Mouse (Mus musculus) brain, embryonic 14.5 days (tissue): ENCODE results near the gene Naip2. TPM values are rescaled to one million over a fixed set of nuclear protein-coding genes. Genes with fewer than 3 reads are reported as not detected.

Experiments used
- DNase-seq: peaks from one replicate; pipeline ENCODE4 v3.0.0-alpha.2; 2011; ENCODE audit warnings: low read depth
- CTCF ChIP-seq: fragments of 200-500 bp; IDR thresholded peaks from 2 replicates; pipeline ENCODE4 v1.5.1; 2012; ENCODE audit warnings: inconsistent platforms, mild to moderate bottlenecking, moderate library complexity, borderline replicate concordance; ENCODE audit not compliant: insufficient read depth, insufficient read length; ENCODE audit errors: extremely low read depth
- POLR2A ChIP-seq: fragments of 200-500 bp; IDR thresholded peaks from 2 replicates; pipeline ENCODE4 v1.6.1; 2012; ENCODE audit warnings: mild to moderate bottlenecking, inconsistent platforms, borderline replicate concordance; ENCODE audit not compliant: poor library complexity, insufficient read depth, insufficient read length, severe bottlenecking; ENCODE audit errors: extremely low read depth
- polyA plus RNA-seq: library from polyadenylated mRNA; depleted of rRNA; stranded (reverse); fragments of >200 nt; gene quantifications from 2 replicates; pipeline ENCODE4 v1.2.3, GENCODE M21; 2012

The Naip2 gene
- polyA plus RNA-seq, 1 experiment = 0.19 TPM

DNA sequence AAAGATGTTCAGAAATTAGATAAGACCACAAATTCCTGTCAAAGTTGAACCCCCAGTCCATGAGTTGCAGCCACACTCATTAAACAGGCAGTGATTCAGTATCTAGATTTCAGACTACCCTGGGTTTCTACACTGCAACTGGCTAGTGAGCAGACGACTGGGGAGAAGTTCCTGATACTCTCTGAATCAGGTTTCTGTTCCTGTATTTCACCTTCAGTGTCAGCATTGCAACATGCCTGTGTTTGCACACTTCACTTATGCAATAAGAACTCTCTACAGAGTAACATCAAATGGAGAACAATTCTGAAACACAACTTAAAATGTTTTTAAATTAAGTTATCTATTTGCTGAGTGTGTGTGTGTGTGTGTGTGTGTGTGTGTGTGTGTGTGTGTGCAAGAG lies 49.2 kb downstream of the Naip2 start:
- TF ChIP-seq POLR2A (no peak), CTCF (no peak)

GRCm38 (mm10) chr13:100141646-100142314 lies 60.1 kb downstream of the Naip2 start:
- no peak for TF ChIP-seq POLR2A
- TF ChIP-seq CTCF = no peak
- DNase-seq = no peak

More for the DNA sequence above, 49.2 kb downstream of the Naip2 start:
- no peak for DNase-seq

- TF ChIP-seq CTCF (no peak), POLR2A (no peak)
- DNase-seq = no peak
Measured at GRCm38 (mm10) chr13:100125258-100125643, 76.6 kb downstream of the Naip2 start.

DNA sequence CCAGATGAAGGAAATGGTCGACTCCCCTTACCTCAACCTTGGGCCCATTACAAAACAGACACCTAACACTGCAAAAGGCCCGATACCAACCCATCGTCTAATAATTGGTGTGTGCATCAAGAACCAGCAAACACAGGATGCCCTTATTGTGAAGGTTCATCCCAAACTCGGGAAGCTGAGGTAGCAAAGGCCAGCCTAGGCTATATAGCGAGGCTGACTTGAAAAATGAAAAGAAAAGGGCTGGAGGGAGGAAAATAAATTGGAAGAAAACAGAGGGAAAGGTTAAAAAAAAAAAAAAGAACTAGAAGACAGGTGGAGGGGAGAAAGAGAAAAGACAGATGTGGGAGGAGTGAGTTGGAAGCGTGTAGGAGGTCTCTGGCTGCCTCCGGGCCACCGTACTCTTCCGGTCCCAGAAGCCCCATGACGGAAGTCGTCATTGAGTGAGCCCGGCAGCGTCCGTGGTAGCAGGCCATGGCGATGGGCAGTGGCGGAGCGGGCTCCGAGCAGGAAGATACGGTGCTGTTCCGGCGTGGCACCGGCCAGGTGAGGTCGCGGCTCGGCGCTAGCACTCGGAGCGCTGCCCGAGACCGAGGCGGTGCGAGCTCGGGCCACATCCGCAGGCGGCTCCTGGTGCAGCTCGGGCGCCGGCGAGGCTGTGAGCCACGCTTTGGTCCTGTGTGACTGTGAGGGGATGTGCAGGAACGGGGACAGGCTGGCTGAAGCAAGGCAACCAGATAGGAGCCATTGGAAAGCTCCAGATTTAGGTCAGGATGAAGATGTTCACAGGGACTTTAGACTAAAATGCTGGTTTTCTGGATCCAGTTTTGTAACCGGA lies 77.3 kb downstream of the Naip2 start, which contains the start of gene Smn1:
Gene Smn1, plus strand, starts transcription at position 430 of the 835 bp plus-strand sequence.
- DNase-seq = peak; percentile 98
- TF ChIP-seq POLR2A (peak; percentile 60; the same call in 1 of the 2 replicates), CTCF (no peak)

DNA sequence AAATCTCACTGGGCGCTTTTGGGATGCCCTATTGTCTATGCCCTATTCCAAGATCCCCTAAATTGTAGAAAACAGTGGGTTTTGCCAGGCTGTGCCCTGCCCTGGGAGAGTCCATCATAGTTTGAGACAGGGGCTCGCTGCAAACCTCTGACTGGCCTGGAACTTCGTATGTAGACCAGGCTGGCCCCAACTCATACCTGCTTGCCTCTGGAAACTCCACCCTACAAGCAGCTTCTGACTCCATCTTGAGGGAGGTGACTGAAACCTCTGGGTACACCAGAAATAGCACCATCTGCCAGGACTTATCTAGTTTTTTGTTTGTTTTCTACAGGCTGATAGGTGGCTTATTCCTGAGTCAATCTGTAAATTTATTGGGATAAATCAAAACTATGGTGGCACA lies 77.9 kb downstream of the Naip2 start:
- TF ChIP-seq CTCF (no peak), POLR2A (no peak)
- no peak for DNase-seq

DNA sequence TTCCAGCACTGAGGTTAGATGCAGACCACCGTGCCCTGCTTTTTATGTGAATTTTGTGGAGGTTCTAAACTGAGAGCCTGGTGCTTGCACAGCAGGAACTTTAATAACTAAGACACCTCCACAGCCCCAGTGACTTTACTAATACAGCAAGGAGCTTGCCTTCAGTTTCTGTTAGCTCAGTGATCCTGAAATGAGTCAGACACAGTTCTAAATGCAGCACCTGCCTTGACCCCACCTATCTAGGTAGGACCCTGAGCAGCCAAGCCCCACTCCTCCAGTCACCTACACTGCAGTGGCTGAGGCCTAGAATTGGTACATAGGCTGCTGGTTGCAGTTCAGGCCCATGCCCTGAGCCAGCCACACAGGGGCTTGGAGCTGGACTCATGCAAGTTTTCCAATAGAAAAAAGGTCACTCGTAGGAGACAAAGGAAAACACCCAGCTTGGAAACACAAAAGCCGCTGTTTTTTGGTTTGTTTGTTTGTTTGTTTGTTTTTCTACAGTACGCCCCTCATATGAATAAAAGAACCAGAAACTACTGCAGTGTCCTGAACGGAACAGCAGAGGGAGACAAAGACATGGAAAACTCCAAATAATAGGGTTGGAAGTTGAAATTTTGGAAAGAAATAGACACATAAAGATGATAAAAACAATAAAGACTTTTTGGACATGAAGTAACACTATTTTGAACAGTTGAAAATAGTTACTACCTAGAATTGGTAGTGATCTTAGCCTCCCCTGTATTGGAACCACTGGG lies 89.5 kb downstream of the Naip2 start:
- DNase-seq = peak; percentile 25
- TF ChIP-seq CTCF (no peak), POLR2A (no peak)

DNA sequence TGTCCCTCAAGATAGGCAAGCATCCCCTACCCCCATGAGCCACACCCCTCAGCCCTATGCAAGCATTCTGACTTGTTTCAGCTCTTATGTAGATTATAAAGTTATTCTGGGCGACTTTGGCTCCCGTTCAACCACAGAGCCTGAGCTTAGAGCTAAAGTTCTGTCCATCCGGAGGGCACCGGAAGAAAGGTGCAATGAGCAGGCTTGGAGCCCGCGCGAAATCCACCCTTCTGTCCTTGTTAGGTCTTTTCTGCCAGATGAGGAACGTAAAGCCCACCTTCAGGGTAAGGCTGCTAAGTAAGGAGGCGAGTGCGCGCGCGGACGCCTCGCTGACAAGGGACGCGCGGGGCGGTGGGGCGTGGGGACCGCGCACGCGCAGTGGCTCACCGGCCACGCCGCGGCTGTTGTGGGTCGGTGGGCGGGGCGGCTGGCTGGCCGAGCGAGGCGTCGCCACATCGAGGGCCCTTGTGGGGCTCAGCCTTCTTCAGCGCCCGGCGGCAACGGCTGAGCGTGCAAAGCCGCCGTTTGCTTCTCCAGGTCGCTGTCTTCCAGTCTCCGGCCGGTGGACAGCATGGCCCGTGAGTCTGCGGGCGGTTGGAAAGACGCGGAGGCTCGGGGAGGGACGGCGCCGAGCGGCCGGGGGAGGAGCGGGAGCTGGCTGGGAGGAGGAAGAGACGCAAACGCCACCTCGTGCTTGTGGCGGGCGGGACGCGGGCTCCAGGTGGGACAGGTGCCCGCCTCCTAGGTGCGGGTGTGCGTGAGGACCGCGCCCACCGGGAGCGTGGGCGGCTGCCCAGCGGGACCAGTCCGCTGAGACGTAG lies 94.0 kb downstream of the Naip2 start, which contains the start of gene Serf1:
Gene Serf1, plus strand, starts transcription at position 361 of the 821 bp plus-strand sequence.
- peak; percentile 91 for DNase-seq
- TF ChIP-seq CTCF (0 out of 2 replicates have a peak, but pooled peaks have one; percentile 1), POLR2A (peak; percentile 76)

DNA sequence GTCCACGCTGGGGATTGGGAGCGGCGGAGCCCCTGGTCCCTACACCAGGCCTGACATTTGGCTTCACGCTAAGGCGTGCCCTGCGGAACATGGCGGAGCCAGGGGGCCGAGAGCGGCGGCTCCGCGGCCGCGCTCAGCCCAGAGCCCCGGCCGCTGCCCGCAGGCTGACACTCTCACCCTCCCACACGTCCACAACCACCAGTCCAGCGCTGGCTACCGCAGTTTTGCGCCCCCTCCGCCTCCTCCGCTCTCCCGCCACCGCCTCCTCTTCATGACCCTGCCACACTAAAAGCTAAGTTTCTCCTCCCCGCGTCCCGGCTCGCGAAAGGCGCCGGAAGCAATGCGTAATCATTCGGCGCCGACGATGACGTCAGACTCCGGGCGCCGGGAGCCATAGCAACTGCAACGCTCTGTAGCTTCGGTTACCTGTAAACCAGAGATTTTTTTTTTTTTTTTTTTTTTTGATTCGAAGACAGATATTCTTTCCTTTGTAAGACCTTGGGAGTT lies 98.1 kb downstream of the Naip2 start, which contains the start of gene Bdp1:
Gene Bdp1, minus strand, starts transcription at position 323 of the 507 bp plus-strand sequence.
- TF ChIP-seq CTCF = no peak
- TF ChIP-seq POLR2A = peak; percentile 31; the same call in 1 of the 2 replicates
- DNase-seq = peak; percentile 96

DNA sequence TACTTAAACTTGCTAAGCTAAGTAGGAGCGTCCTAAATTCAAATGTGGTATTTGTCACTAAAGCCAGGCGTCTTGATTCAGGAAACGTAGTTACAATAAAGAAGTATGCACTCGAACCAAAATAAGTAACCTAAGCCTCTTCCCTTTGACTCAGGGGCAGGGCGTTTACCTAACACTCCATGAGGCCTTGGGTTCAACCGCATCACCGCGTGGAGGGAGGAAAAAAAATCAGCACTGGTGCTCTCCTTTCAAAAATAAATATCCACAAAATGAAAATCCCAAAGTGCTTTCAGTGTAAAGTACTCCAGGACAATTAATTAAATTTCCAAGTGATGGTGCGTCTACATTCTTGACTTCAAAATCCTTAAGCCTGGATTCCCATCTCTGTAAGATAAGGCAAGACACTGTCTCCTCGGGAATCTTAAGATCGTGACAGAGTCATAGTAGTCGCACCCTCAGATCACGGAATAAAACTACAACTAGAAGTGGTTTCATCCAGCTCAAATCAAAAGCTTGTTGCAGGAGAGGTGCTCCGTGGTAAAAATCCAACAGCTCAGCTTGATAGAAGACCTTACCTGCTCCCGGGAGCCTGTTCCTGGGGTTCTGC lies 98.7 kb downstream of the Naip2 start:
- no peak for TF ChIP-seq CTCF
- TF ChIP-seq POLR2A = no peak
- DNase-seq = peak; percentile 5
